Mouse (Mus musculus) natural killer cell, adult 2 months (primary cell): ENCODE data around the gene Oasl1.

Source experiments
- DNase-seq, 2 experiments: peaks; one replicate each; pipeline ENCODE4 v3.0.0; 2022; ENCODE audit warnings: low spot score in 2 of 2

Oasl1 gene

GRCm38 (mm10) chr5:114968651-114969050, 45.6 kb downstream of the Oasl1 start:
- DNase-seq: no peak

- no peak for DNase-seq
These were observed 46.0 kb downstream of the Oasl1 start for GRCm38 (mm10) chr5:114969064-114969463.

GRCm38 (mm10) chr5:114969609-114970215, 46.7 kb downstream of the Oasl1 start:
- no peak for DNase-seq

- no peak for DNase-seq
These were observed 47.8 kb downstream of the Oasl1 start, which contains the start of gene Hnf1a for GRCm38 (mm10) chr5:114970824-114971227. TSS of gene Hnf1a (minus strand) at chr5:114971094.

- no peak for DNase-seq
These were observed 49.2 kb downstream of the Oasl1 start for GRCm38 (mm10) chr5:114972201-114972600.

- DNase-seq: no peak
These were observed 50.1 kb downstream of the Oasl1 start for GRCm38 (mm10) chr5:114973131-114973530.

GRCm38 (mm10) chr5:114976935-114977334, 53.9 kb downstream of the Oasl1 start:
- no peak for DNase-seq

GRCm38 (mm10) chr5:114978473-114978872, 55.4 kb downstream of the Oasl1 start:
- no peak for DNase-seq

- DNase-seq: peak in 1 of 2 experiments; percentile 18
These were observed 55.8 kb downstream of the Oasl1 start for GRCm38 (mm10) chr5:114978888-114979249.

- peak; percentile 57 to 63 for DNase-seq
These were observed 56.4 kb downstream of the Oasl1 start for GRCm38 (mm10) chr5:114979250-114980121.

GRCm38 (mm10) chr5:114980122-114980748, 57.2 kb downstream of the Oasl1 start:
- DNase-seq: no peak

GRCm38 (mm10) chr5:114982001-114982400, 59.0 kb downstream of the Oasl1 start:
- no peak for DNase-seq

- DNase-seq: no peak
These were observed 62.0 kb downstream of the Oasl1 start for GRCm38 (mm10) chr5:114985074-114985473.
